Mouse (Mus musculus): ENCODE data around the gene Nrip2.

Gene Nrip2

DNA sequence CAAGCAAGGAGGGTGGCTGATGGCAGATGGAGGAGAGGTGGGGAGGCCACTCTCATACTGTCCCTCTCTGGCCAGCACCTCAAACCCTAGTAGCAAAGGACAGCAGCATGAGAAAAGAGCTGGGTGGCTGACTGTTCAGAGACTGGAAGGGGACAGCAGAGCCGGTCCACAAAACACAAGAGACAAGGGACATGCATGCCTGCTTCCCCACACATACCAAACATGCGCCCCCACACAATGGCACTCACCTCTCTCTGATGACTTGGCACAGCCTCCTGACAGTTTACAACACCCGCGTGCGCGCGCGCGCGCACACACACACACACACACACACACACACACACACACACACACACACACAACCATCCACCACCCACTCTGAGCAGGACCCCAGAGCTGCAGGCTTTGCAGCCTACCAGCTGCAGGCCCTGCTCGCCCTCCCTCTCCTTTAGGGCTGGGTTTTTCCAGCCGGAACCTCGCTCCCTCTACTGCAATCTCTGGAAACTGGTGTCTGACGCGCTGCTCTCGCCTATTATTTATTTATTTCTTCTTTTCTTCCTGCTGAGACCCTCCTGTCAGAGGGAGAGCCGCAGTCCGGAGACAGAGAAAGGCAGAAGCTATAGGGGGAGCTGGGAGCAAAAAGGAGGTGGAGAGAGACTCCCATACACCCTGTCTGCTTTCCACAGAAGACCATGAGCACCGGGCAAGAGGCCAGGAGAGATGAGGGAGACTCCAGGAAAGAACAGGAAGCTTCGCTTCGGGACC is 507 bp downstream of the Nrip2 start:
- DNase-seq: no peak

DNA sequence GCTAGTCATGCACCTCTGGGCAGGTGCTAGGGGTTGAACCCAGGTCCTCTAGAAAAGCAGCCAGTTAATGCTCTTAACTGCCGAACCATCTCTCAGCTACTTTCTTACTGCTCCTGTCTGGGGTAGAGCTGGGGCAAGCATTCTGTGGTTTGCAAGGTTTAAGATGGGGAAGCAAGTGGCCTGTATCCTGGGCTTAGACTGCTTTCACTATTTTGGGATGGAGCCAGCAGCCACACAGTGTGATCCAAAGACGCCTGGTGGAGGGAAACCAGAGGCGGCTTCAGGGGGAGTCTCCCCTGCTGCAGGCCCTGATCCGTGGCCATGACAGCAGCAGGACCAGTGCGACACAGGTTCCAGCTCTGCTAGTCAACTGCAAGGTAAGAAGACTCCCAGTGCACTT is 5.6 kb downstream of the Nrip2 start:
- no peak for DNase-seq

DNA sequence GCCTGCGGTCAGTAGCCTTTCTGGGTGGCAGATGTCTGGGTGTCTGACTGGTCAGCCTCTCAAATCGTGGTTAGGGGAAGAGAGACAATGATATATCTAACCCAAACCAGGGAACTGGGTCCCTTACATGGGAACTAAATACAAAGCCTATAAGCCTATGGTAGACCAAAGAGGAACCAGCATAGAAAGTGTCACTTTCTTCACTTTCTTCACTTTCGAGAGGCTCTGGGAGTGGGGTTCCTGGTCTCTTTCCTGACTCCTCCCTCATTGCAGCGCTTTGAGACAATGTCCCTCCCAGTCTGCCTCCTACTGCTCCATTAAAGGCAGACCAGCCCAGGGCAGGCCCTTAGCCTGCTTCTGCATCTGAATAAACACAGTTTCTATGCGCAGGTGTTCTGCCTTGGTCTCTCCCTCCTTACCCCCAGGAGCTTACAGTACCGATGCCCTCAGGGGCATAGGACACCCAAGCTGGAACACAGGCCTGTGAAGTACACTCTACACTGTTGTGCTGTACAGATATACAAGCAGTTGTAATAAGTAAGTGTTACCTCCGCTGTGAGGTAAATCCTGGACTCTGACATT is 9.5 kb downstream of the Nrip2 start:
- no peak for DNase-seq

DNA sequence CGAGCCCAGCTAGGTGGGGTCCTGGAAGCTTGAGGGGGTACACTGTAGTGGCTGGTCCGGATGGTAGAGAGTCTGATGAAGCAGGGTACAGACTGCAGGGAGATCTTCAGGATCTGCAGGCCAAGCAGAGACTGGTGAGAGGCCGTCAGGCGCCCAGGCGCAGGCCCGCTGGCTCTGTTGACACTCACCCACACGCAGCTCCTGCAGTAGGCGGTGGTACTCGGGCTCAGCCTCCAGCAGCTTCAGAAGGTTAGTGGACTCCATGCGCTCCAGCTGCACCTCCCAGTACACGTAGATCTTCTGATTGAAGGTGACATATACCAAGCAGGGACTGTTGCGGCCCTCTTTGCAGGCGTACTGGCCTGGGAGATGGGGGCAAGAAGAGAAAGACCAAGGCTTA is 11.2 kb downstream of the Nrip2 start:
- no peak for DNase-seq

DNA sequence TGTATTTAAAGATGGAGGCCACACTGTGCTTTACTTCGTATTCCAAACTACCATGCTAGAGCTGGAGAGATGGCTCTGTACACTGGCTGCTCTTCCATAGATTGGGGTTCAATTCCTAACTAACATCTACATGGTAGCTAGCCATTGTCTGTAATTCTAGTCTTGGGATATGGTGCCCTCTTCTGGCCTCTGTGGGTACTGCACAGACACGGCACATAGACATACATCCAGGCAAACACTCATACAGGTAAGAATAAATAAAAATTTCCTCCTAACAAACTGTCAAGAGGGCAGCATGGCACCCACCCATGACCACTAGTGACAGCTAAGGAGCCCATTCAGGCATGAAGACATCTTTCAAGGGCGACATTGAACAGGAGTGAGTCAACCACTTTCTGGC is 12.0 kb downstream of the Nrip2 start:
- peak; percentile 48 to 84 for DNase-seq

DNA sequence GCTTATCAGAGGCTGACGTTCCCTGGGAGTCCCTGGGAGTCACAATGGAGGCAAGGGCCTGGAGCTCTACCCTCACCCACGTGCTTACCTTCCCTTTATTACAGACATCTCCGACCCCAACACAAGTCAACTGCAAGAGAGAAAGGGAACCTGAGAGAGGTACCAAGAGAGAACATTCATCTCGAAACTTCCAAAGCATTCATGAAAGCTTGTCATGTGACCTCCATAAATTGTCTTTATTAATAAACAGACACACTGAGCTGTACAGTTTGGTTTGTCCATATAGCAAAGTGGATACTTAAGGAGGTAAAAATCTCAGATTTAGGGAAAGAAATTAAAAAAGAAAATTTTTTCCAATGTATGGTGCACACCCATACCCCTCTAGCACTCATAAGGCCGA is 17.1 kb downstream of the Nrip2 start:
- DNase-seq: no peak

DNA sequence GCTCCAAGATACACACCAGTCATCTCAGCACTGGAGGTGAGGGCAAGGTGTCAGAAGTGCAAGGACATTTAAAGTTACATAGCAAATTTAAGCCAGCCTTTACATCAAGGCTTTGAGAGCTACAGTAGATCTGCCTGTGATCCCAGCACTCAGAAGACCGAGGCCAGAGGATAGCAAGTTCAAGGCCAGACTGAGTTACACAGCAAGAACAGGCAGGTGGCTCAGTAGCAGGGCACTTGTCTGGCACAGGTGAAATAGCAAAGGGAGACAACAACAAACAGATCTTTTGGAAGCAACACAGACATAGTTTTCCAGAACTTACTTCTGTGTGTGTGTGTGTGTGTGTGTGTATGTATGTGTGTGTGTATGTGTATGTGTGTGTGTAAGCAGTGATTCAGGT is 19.0 kb downstream of the Nrip2 start:
- no peak for DNase-seq

DNA sequence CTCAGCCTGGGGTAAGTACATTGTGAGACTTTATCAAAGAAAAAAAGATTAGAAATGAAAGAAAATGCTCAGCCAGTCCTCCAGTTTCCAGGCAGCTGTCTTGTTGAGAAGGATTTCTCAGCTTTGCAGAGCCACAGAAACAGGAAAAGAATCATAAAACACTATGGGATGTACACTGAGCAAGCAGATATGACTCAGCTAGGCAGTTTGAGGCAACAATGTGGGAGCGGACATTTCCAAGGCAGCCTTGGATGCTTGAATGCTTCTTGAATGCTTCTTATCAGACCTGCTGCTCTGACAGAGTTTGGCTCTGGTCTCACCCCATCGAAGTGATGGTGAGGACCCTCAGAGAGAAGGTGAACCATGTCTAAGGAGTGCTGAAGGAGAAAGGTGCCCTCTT is 21.9 kb downstream of the Nrip2 start:
- no peak for DNase-seq

DNA sequence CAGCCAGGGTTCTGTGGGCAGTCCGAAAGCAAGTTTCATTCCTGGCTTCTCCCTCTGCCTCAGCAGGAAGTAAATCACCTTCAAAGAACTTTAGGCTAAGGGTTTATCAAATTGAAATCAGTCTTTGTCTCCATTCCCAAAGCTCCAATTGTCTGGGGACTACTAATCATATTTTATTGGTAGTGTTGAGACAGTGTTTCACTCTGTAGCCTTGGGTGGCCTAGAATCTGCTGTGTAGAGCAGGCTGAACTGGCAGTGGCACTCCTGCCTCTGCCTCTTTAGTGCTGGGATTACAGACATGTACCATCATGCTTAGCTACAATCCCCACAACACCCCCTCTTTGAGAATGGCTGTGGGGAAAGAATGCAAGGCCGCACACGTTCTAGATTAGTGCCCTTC is 22.4 kb downstream of the Nrip2 start:
- no peak for DNase-seq

DNA sequence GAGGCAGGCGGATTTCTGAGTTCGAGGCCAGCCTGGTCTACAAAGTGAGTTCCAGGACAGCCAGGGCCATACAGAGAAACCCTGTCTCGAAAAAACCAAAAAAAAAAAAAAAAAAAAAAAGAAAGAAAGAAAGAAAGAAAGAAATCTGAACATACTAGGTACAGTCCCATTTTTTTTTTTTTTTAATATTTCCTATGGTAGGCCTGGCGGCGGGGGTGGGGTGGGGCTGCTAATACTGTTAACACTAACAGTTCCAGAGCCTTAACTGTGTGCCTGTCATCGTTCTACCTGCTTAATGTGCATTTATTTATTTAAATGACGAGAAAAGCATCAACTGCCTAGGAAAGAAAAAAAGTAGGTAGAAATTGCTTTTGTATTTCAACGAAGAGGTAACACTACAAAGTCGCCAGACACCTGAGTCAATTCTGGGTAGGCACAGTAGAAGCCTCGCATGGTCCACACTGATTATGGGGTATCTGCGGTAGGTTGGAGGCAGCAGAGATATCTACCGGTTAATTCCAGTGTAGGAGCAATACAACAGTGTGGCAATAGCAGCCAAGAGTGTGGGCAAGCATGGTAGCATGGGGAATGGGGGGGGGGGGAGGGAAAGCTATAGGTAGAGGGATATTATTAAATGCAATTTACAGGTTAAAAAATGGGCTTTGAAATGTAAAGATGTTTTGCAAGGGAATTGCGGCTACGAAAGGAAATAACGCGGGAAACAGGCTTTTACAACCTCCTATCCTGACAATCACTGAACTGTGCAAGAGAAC is 24.6 kb downstream of the Nrip2 start:
- no peak for DNase-seq

DNA sequence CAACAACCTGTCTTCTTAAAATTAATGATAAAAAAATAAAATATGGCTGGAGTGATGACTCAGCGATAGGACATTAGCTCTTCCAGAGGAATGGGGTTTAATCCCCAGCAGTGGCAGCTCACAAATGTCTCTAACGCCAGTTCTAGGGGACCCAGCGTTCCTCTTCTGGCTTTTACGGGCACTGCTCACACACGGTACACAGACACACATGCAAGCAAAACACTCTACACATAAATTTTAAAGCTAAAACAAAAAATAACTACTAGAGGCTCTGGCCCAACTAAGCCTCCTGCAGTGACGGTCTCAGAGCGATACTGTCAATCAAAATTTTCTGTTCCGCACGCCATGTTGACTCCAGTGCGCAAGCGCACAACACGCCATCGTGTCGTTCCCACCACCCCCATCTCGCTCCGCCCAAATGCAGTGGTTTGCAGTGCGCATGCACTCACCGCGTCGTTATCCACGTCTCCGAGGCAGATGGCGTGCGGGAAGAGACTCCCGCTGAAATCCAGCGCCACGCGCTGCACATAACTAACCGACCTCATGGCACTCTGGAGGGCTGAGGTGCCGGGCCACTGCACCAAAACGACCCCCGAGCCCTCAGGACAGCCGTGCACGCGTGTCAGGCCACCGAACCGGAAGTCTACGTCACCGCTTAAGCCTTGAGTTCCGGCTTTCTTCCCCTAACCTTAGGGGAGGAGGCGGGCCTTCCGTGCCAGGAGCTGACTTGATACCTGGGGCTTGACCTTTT is 25.3 kb downstream of the Nrip2 start, which contains the start of gene Itfg2:
TSS of gene Itfg2 (minus strand) at position 663 of the 751 bp plus-strand sequence.
- peak; percentile 91 to 92 for DNase-seq

DNA sequence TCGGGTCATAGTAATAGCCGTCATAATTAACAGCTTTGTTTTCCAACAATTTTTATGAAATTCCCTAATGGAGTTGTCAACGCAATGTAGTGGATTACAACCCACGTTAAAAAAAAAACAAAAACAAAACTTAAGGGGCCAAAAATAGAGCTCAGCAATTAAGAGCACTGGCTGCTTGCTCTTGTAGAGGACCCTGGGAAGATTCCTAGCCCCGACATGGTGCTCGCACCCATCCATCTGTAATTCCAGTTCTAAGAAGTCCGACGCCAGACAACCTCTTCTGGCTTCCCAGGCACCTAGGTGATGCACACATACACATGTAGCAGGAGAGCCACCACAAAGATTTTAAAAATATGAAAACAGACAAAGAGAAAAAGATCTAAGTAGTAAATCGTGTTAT is 25.9 kb downstream of the Nrip2 start:
- DNase-seq: no peak

DNA sequence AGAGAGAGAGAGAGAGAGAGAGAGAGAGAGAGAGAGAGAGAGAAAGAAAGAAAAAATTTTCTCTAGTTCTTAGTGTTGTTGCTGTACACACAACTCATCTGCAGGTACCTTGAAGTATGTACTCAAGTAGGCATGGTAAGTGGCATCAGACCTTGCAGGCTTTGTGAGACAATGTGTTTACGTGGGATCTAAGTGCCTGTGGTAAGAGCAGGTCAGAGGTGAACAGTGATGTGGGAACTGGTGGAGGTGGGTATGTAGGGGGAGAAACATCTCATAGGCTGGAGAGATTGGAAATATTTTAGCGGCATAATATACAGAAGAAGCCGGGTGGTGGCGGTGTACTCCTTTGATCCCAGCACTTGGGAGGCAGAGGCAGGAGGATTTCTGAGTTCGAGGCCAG is 28.5 kb downstream of the Nrip2 start:
- no peak for DNase-seq

DNA sequence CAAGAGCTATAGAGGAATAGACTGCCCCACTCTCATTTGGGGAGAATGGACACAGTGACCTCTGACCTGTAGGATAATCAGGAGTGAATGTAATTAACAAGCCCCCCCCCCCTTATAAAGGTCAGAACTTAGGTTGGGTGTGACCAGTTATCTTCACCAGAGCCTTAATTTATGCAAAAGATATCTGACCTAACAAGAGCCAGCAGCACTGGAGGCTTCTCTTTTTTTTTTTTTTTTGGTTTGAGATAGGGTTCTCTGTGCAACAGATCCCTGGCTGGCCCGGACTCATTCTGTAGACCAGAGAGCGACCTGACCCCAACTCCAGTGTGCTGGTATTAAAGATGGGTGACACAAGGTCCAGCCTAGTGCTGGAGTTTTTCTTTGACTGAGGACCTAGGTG is 30.2 kb downstream of the Nrip2 start:
- no peak for DNase-seq

DNA sequence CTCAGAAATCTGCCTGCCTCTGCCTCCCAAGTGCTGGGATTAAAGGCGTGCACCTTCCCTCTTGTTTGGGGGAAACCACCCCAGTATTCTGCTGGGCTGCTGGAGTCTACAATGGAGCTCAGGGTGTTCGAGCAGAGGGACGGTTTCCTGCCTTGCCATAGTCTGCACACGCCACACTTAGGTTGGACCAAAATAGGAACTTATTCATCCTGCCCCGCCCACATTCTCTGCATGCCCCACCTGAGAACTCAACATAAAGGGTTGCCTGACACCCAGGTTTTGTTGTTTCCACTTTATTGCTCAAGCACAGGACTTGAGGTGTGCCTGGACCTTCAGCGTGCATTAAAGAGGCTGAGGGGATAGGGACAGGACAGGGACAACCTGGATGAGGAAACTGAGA is 30.7 kb downstream of the Nrip2 start:
- DNase-seq: no peak

DNA sequence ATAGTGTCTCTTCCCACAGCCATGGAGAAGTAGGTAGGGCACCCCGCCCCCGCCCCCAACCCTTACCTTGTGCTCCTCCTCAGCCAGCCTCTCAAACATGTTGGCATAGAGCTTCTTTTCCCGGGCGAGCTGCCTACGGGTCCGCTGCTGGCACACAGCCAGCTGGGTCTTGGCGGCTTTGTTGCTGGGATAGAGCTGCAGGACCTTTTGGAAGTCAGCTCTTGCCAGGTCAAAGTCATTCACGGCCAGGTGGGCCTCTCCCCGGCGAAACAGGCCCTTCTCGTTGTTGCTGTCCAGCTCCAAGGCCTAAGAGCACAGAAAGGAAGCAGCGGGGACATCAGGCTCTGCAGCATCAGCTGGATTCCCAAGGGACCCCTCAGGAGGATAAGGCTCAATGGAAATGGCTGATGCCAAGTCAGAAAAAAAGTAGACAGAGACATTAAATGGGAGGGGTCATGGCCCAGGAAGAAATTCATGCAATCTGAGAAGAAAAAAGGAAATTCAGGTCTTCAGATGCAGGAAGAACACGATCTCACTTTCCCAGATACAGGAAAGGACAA is 33.3 kb downstream of the Nrip2 start:
- no peak for DNase-seq

DNA sequence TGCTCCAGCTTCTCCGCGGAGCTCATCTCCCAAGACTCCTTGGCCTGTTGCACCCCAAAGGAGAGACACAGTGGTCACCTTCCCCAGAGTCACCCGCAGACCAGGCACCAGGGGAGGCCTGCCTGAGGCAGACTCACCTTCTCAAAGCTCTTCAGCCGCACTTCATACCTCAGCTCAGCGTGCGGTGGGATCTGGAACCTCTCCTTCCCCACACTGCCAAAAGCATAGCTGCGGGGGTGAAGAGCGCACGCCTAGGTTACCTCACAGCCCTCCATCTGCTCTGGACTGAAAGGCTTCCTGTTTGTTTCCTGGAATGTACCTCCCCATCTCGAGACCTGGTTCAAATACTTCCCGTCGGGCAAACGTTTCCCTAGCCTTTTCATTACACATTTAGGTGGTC is 34.5 kb downstream of the Nrip2 start:
- no peak for DNase-seq

DNA sequence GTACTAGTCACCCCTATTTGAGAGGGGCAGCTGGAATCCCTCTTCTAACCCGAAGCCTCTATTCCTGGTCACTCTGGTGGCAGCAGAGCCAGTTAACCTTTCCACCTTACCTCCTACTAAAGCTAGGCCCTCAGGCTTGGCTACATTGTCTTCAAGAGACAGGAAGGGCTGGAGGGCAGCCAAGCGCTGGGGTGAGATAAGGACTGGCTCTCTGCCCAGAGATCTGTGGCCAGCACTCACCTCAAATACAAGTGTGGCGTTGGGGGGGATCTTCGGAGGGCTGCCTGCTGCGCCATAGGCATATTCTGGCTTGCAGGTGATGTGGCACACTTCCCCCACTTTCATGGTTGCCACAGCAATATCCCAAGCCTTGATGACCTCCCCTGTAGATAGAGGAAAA is 36.4 kb downstream of the Nrip2 start:
- no peak for DNase-seq

DNA sequence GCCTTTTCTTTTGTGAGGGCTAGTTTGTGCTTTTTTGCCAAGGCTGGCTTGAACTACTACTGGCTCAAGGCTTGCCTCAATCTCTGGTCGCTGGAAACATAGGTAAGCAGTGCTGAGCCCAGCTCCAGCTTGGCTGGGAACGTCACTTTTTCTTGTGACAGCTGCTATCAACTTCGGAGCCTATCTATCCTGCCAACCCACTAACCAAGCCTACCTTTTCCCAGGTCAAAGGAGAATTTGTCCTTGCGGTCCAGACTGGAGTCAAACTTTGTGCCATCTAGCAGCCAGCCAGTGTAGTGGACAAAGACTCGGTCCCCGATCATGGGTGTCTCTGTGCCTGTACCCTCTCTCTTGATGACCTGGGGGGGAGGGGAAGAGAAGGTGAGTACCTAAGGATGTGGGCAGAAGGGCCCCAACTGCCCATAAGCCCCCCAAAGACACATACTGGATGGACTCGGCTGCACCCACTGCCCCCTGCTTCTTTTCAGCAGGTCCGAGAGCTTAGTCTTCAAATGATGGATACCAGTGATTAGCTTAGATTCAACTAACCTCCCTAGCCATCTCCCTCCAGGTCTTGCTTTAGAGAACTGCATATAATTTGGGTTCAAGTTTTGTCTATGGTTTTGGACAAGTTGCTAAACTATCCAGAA is 37.4 kb downstream of the Nrip2 start:
- no peak for DNase-seq

DNA sequence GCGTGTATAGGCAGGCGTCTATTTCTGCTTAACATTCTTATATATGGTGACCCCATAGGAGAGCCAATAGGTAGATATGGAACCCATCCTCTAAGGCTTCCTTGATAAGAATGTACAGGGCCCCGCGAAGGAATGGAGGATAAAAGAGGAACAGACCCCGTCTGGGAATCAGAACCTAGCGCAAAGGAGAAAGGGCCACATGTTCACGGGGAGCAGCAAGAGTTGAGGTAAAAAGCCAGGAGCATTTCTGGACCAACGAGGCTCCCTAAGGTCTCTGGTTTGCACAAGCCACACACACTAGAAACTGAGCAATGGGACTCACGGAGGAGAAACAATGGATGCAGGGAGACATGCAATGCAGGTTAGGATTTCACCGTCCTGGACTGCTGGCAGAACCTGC is 38.2 kb downstream of the Nrip2 start:
- no peak for DNase-seq

DNA sequence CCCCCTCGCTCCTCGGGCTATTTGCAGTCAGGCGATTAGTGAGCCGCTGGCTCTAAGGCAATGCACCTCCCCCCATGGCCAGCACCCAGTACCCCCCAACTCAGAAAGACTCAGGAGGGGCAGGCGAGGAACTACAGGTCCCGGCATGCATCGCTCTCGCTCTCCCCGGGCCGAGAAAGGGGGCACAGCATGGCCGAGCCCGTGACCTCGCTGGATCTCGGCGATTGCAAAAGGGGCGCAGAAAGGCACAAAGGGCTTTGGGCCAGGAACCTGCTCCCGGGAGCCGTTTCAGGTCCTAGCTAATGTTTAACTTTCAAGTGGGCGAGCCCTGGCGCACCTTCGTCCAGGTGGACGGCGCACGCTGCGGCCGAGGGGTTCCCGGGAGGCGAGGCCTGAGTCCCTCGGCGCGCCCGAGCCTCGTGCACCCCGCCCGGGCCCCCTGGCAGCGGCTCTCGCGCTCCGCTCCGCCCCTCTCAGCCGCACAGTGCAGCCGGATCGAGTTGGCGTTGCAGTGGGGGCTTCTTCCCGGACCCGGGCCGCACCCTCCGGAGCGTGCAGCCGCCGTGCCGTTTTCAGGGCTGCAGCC is 38.7 kb downstream of the Nrip2 start:
- peak; percentile 50 to 67 for DNase-seq

DNA sequence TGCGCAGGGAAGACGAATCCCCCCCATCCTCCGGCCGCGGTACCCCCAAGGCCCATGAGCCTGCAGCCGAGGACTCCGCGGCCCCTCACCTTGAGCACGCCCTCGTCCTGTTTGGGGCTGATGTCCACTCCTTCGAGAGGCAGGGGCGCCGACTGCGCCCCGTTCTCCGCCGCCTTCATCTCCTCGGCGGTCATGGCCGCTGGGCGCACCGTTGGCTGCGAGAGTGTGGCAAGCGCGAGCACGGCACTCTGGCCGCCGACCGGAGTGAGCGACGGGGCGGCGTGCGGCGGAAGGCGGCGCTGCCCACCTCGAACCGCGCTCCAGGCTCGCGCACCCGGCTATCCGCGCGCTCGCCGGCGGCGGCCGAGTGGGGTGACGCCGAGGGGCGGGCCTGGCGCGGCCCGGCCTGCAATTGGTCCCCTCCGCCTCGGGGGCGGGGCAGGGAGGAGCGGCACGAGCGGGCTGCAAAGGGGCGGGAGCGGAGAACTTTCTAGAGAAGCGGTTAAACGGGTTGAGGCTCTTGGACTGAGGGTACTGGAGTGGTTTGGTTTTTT is 39.3 kb downstream of the Nrip2 start, which contains the start of gene Fkbp4:
TSS of gene Fkbp4 (minus strand) at position 361 of the 554 bp plus-strand sequence.
- DNase-seq: peak; percentile 91 to 95
